Mouse (Mus musculus) ovary, adult 18-20 months (tissue): ENCODE data around the gene Cts8.
A peak's percentile ranks its signal among the peaks of the same experiment; 100 is the strongest.

Experiments used
- DNase-seq: peaks from one replicate; pipeline ENCODE4 v3.0.0; 2022; ENCODE audit warnings: low spot score, mixed read lengths

Gene Cts8

GRCm38 (mm10) chr13:61255258-61255657 lies at the start of gene Cts8:
TSS of gene Cts8 (minus strand) at chr13:61255358.
- no peak for DNase-seq

- no peak for DNase-seq
Measured at GRCm38 (mm10) chr13:61288739-61289138, 33.6 kb upstream of the Cts8 start, which contains the start of gene Gm49398. TSS of gene Gm49398 (minus strand) at chr13:61288839.

DNA sequence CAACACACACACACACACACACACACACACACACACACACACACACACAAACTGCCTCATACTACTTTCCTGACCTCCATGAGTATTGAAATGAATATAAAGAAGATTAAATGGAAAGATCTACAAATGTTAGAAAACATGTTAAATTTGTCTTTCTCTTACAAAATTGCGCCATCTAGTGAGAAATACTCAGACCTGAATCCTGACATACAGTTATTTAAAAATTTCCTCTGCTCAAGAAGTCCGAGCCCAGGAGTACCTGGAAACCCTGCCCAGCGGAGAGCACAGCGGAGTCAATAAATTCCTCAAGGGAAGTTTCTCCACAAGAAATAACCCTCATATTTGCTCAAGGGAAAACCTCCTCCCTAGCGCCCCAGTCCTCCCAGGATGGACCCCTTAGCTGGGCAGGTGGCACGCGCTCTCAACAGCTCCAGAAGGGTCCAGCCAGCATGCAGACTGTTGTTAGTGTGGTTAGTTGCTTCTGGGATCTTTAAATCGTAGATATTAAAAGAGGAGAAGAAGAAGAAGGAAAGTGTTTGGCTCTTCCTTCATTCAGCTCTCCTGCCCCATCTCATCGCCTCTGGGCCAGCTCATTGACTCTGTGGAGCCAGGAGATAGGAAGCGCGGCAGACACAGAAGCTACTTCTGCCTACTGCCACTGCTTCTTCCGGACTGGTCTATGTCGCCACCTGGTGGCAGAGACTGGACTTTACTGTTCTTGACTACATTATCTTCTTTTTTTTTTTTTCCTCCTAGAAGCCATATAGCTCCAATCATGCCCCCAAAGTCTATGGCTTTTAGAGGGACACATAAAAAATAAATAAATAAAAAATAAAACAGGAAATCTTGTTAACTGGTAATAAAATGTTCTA lies 13.8 kb downstream of the Cts8 start:
- DNase-seq, result peak; percentile 1

DNA sequence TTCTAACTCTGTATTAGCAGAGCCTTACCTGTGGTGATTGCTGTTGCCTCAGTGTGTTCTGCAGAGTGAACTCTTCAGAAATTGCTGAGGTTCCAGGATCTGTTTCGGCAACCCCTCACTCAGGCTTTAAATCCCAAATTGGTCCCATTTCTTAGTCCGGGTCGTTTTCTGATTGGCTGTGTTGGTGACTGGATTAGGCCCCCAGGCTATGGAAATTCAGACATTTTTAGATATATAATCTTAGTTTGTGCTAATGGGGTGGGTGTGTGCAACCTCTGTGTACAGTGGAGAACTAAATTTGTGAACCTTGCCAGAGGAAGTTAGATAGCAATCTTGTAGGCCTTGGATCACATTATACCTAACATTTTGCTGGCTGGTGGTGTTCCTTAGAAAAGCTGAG lies 51.8 kb downstream of the Cts8 start, which contains the start of gene Cts6:
Cts6 (minus strand) TSS at position 101 of the 400 bp plus-strand sequence.
- DNase-seq, result no peak
